Mouse (Mus musculus): ENCODE results near the gene Naa38.

Gene Naa38

DNA sequence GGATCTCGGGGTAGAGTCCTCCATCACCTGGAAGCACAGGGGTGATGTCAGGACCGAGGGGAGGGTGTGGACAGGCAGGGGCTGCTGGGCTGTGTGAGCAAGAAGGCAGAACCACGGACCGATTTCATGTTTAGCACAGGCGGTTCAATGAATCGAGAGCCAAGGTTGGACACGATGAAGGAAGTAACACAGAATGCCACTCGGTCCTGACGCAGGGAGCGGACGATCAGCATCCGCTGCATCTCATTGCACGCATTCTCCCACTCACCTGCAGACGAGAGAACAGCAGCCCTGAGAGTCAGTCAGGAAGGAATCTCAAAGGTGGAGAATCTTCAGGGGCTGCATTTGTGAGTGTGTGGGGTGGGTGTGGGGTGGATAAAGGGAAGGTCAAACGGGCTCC is 35.3 kb downstream of the Naa38 start:
- DNase-seq (ENCODE audit: low read depth, low spot score): no peak

DNA sequence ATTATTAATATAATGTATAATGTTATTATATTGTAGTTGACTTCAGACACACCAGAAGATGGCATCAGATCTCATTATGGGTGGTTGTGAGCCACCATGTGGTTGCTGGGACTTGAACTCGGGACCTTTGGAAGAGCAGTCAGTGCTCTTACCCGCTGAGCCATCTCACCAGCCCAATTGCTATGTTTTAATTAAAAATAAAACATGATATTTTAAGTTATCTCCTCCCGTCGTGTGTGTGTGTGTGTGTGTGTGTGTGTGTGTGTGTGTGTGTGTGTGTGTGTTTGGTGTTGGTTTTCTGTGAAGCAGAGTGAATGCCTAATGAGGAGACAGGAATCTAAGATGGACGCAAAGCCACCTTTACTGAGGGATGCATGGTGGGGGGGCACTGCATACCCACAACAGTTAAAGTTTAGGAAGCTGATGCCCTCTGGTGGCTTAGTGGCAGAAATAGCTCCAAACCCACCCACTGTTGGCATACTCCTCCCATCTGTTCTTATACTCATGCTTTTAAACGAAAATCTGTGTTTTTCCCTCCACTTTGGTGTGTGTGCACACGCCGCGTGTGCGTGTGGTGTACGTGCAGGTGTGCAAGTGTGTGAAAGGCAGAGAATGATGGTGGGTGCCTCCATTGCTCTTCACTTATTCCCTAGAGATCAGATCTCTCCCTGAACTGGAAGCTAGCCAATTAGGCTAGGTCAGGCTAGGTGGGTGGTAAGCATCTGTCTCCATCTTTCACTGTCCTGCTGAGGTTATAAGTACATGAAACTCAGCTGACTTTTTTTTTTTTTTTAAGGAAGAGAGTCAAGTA is 36.7 kb downstream of the Naa38 start:
- DNase-seq (ENCODE audit: low read depth, low spot score): no peak

DNA sequence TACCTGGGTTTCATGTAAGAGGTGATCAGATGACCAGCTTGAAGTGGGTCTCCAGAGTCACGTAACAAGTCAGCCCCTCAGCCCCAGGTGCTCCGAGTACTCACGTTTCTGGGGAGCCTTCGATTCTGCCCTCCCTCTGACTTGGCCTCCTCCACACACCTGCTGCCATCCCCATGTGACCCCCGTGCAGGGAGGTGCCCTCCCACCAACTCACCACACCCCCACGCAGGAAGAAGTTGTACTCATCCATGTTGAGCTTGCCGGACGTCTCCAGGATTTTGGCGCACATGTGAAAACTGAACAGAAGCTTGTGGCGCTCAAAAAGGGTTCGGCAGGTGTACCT is 37.3 kb downstream of the Naa38 start:
- DNase-seq (ENCODE audit: low read depth, low spot score): no peak

DNA sequence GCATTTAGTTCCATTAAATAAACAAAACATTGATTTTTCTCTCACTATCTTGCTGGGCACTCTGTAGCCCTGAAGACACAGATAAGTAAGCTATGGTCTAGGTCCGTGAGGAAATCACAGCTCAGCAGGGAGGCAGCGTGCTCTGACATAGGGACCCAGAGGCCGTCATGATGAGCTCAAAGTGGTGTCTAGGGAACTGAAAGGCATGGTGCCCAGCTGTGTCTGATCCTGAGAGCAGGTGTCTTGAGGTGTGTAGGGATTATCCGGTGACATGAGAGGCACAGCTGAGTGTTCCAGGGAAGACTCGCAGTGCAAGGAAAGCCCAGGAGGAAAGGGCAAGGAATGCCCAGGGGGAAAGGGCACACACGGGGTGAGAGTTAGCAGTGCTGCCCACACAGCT is 37.9 kb downstream of the Naa38 start:
- DNase-seq (ENCODE audit: low read depth, low spot score): no peak

DNA sequence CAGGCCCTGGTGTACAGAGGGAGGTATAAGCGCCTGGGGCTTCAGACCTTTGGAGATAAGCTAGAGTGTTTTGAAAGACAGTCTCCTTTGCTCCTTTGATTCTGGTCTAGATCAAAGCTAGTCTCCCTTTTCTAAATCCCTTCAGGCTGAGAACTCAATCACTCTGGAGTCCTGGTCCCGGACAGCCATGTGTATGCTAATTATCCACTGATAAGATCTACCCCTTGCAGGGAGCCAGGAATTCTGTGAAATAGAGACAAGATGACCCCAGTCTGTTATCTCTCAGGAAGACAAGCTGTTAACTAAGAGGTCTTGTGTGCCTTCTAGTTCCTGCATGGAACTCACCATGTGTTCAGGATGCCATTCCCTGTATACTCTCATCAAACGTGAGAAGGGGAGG is 42.0 kb downstream of the Naa38 start:
- DNase-seq (ENCODE audit: low read depth, low spot score): no peak

DNA sequence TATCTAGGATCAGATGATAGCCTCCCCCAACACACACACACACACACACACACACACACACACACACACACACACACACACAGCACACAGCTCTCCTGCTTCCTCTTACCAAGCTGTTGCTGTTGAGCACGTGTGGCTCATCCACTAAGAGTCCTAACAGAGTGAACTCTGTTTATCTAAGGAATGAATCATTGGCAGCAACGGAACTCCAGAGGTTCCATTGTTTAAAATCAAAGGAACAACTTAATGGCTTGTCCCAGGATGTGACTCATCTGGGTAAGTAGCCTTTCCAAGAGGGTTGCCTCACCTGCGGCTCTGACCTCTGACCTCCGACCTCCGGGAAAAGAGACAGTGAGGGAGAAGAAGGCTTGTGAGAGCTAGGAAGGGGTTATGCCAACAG is 48.0 kb downstream of the Naa38 start:
- no peak for DNase-seq (ENCODE audit: low read depth, low spot score)

All from brain, embryonic 18.5 days (tissue).